Mouse (Mus musculus): ENCODE measurements around the gene Gm28372.

Gene Gm28372

GRCm38 (mm10) chr2:130450434-130450796, 45.4 kb downstream of the Gm28372 start:
- no peak for DNase-seq (ENCODE audit: low read depth, low spot score)

- DNase-seq (ENCODE audit: low read depth, low spot score), result no peak
Observed at GRCm38 (mm10) chr2:130451086-130451726, 46.2 kb downstream of the Gm28372 start.

GRCm38 (mm10) chr2:130451727-130452090, 46.7 kb downstream of the Gm28372 start:
- DNase-seq (ENCODE audit: low read depth, low spot score), result no peak

- no peak for DNase-seq (ENCODE audit: low read depth, low spot score)
Observed at GRCm38 (mm10) chr2:130452266-130452665, 47.2 kb downstream of the Gm28372 start.

GRCm38 (mm10) chr2:130453421-130453820, 48.4 kb downstream of the Gm28372 start:
- no peak for DNase-seq (ENCODE audit: low read depth, low spot score)

- no peak for DNase-seq (ENCODE audit: low read depth, low spot score)
Observed at GRCm38 (mm10) chr2:130454748-130455370, 49.8 kb downstream of the Gm28372 start.
